8 mouse cellular contexts compared by ENCODE assay signal in genomic region chr16:97443670-97444263, GRCm38 (mm10). TPM values are rescaled to one million over a fixed set of nuclear protein-coding genes. Genes with fewer than 3 reads are reported as not detected.
DNase-seq lines count a peak whose midpoint lies in the region; ATAC-seq and TF ChIP-seq lines count a peak whose summit lies in the region.

No protein-coding gene starts in this region.

- no peaks in the 10 kb centered on the region for H3K36me3 ChIP-seq in heart, embryonic 16.5 days (ENCODE audit: control insufficient read depth, insufficient read depth)
- no peaks in the 10 kb centered on the region for H3K36me3 ChIP-seq in midbrain, embryonic 13.5 days

- H3K9ac ChIP-seq in heart, embryonic 16.5 days (ENCODE audit: low read length): no peak overlapping the region
- H3K9ac ChIP-seq in midbrain, embryonic 13.5 days (replicated peaks): no peak overlapping the region

- H3K27me3 ChIP-seq in Patski: peaks cover 7% of the 10 kb centered on the region
- no peaks in the 10 kb centered on the region for H3K27me3 ChIP-seq in heart, embryonic 16.5 days (ENCODE audit: control insufficient read depth, insufficient read depth, low read length)
- no peaks in the 10 kb centered on the region for H3K27me3 ChIP-seq in midbrain, embryonic 13.5 days

- 46% methylated on average over 14 of the region's 14 CpGs for WGBS in heart, embryonic 16.5 days
- 53% methylated on average over 14 of the region's 14 CpGs for WGBS in midbrain, embryonic 13.5 days

- no peaks in the 10 kb centered on the region for H3K9me3 ChIP-seq in heart, embryonic 16.5 days (replicated peaks; ENCODE audit: control insufficient read depth, low read length)
- H3K9me3 ChIP-seq in midbrain, embryonic 13.5 days: no peaks in the 10 kb centered on the region

- H3K4me3 ChIP-seq in heart, embryonic 16.5 days (ENCODE audit: low read length): no peak overlapping the region
- no peak overlapping the region for H3K4me3 ChIP-seq in midbrain, embryonic 13.5 days (replicated peaks)

- CTCF ChIA-PET in Patski (lab: Charles Lee): interaction anchor here (1.3 to 1.7 kb wide), 2 partner anchors 88 to 131 kb away, joined by 3 to 4 read pairs; partner anchors contain the start of gene Bace2

- no peaks in the 10 kb centered on the region for H3K4me1 ChIP-seq in heart, embryonic 16.5 days (ENCODE audit: control insufficient read depth, insufficient read depth, low read length)
- no peaks in the 10 kb centered on the region for H3K4me1 ChIP-seq in midbrain, embryonic 13.5 days (replicated peaks)

- no peak overlapping the region for H3K4me2 ChIP-seq in heart, embryonic 16.5 days (ENCODE audit: low read depth, low read length)
- H3K4me2 ChIP-seq in midbrain, embryonic 13.5 days (replicated peaks): no peak overlapping the region

- no peak for ATAC-seq in Patski
- ATAC-seq in heart, embryonic 16.5 days (replicated peaks; ENCODE audit: extremely low read depth, insufficient read depth, low FRiP score): 0 out of 2 replicates have a peak, but pooled peaks have one; percentile 41
- 0 out of 2 replicates have a peak, but pooled peaks have one; percentile 53 for ATAC-seq in midbrain, embryonic 13.5 days

- no peak overlapping the region for H3K27ac ChIP-seq in heart, embryonic 16.5 days (ENCODE audit: low read length)
- H3K27ac ChIP-seq in midbrain, embryonic 13.5 days: no peak overlapping the region

- DNase-seq in left cerebral cortex, adult 18-20 months (ENCODE audit: low spot score in 2 of 2): peak; percentile 24 to 26
- DNase-seq in left cerebral cortex, postnatal 36 days (ENCODE audit: low spot score in 2 of 2): no peak
- DNase-seq in Patski (ENCODE audit: low read depth, low spot score): no peak
- peak; percentile 61 to 79 for DNase-seq in cerebellum, postnatal 10 days
- peak; percentile 57 for DNase-seq in kidney, postnatal 14 days
- DNase-seq in thymus, postnatal 25 days: peak; percentile 30

- in situ Hi-C loops in Patski (cut with MboI; ENCODE audit: low pct_unique_long_range_greater_than_20kb): no loop called here

- peak; percentile 72 for TF ChIP-seq CTCF in Patski (IDR thresholded peaks at IDR 0.05)

- intact Hi-C loops in left cerebral cortex, postnatal 36 days (cut with DNase I): loop anchor here (5.0 to 10.0 kb wide), 2 partner anchors 119 to 124 kb away; no protein-coding TSS in a partner anchor

- POLR2A ChIA-PET in Patski (lab: Charles Lee): no interaction called here

RNA-seq across cellular contexts. Expression of gene Mx1, which starts 18.9 kb away (rescaled TPM):
- total RNA-seq in left cerebral cortex, adult 18-20 months (2021): 1 to 10 TPM in 1 of 2 experiments, under 1 TPM in 1; 0.52 to 1.1 TPM
- total RNA-seq in left cerebral cortex, postnatal 36 days (2021): 1 to 10 TPM; 1.4 to 1.8 TPM
- 2.5 TPM for polyA plus RNA-seq in Patski (2021)
- polyA plus RNA-seq in heart, embryonic 16.5 days (2015; fragmentation: Nextera tagmentation; extraction: Ambion mirVana): 0.17 and 0.47 TPM in 2 replicates
- polyA plus RNA-seq in midbrain, embryonic 13.5 days (2015; fragmentation: Nextera tagmentation; extraction: Ambion mirVana): 0.15 TPM in 1 of 2 replicates, not detected in the other

Comparison
In these comparisons a context has a peak if more than half of its experiments do, and no peak if none do; other contexts are left out.
1. DNase-seq: peak in left cerebral cortex, adult 18-20 months (2 of 2), cerebellum, postnatal 10 days (2 of 2), kidney, postnatal 14 days (single experiment) and thymus, postnatal 25 days (single experiment); none in left cerebral cortex, postnatal 36 days (0 of 2) and Patski (single experiment).